Mouse (Mus musculus): ENCODE measurements around the gene Tchhl1. TPM values are rescaled to one million over a fixed set of nuclear protein-coding genes. Genes with fewer than 3 reads are reported as not detected.

Tchhl1 gene
- polyA plus RNA-seq, 1 experiment, result not detected

GRCm38 (mm10) chr3:93506881-93507325, 38.3 kb downstream of the Tchhl1 start:
- DNase-seq (ENCODE audit: low read depth), result no peak
- TF ChIP-seq CTCF (IDR thresholded peaks at IDR 0.05; ENCODE audit: borderline replicate concordance, extremely low read depth, insufficient read depth, insufficient read length), result no peak
- TF ChIP-seq POLR2A (IDR thresholded peaks at IDR 0.05; ENCODE audit: borderline replicate concordance, extremely low read depth, insufficient read depth, insufficient read length, poor library complexity, severe bottlenecking), result no peak

- TF ChIP-seq POLR2A (IDR thresholded peaks at IDR 0.05; ENCODE audit: borderline replicate concordance, extremely low read depth, insufficient read depth, insufficient read length, poor library complexity, severe bottlenecking), result no peak
- no peak for TF ChIP-seq CTCF (IDR thresholded peaks at IDR 0.05; ENCODE audit: borderline replicate concordance, extremely low read depth, insufficient read depth, insufficient read length)
- no peak for DNase-seq (ENCODE audit: low read depth)
These were observed 40.7 kb downstream of the Tchhl1 start for GRCm38 (mm10) chr3:93509301-93509700.

- no peak for DNase-seq (ENCODE audit: low read depth)
- TF ChIP-seq POLR2A (IDR thresholded peaks at IDR 0.05; ENCODE audit: borderline replicate concordance, extremely low read depth, insufficient read depth, insufficient read length, poor library complexity, severe bottlenecking), result no peak
- TF ChIP-seq CTCF (IDR thresholded peaks at IDR 0.05; ENCODE audit: borderline replicate concordance, extremely low read depth, insufficient read depth, insufficient read length), result no peak
These were observed 42.5 kb downstream of the Tchhl1 start for GRCm38 (mm10) chr3:93511036-93511435.

GRCm38 (mm10) chr3:93511801-93512200, 43.2 kb downstream of the Tchhl1 start:
- DNase-seq (ENCODE audit: low read depth), result no peak
- TF ChIP-seq POLR2A (IDR thresholded peaks at IDR 0.05; ENCODE audit: borderline replicate concordance, extremely low read depth, insufficient read depth, insufficient read length, poor library complexity, severe bottlenecking), result no peak
- TF ChIP-seq CTCF (IDR thresholded peaks at IDR 0.05; ENCODE audit: borderline replicate concordance, extremely low read depth, insufficient read depth, insufficient read length), result no peak

GRCm38 (mm10) chr3:93512386-93513101, 44.0 kb downstream of the Tchhl1 start:
- TF ChIP-seq CTCF (IDR thresholded peaks at IDR 0.05; ENCODE audit: borderline replicate concordance, extremely low read depth, insufficient read depth, insufficient read length) (no peak), POLR2A (IDR thresholded peaks at IDR 0.05; ENCODE audit: borderline replicate concordance, extremely low read depth, insufficient read depth, insufficient read length, poor library complexity, severe bottlenecking) (no peak)
- DNase-seq (ENCODE audit: low read depth), result no peak

- no peak for TF ChIP-seq POLR2A (IDR thresholded peaks at IDR 0.05; ENCODE audit: borderline replicate concordance, extremely low read depth, insufficient read depth, insufficient read length, poor library complexity, severe bottlenecking)
- TF ChIP-seq CTCF (IDR thresholded peaks at IDR 0.05; ENCODE audit: borderline replicate concordance, extremely low read depth, insufficient read depth, insufficient read length), result no peak
- no peak for DNase-seq (ENCODE audit: low read depth)
These were observed 46.1 kb downstream of the Tchhl1 start for GRCm38 (mm10) chr3:93514628-93515027.

GRCm38 (mm10) chr3:93517343-93517742, 48.8 kb downstream of the Tchhl1 start:
- TF ChIP-seq CTCF (IDR thresholded peaks at IDR 0.05; ENCODE audit: borderline replicate concordance, extremely low read depth, insufficient read depth, insufficient read length), result no peak
- no peak for TF ChIP-seq POLR2A (IDR thresholded peaks at IDR 0.05; ENCODE audit: borderline replicate concordance, extremely low read depth, insufficient read depth, insufficient read length, poor library complexity, severe bottlenecking)
- no peak for DNase-seq (ENCODE audit: low read depth)

GRCm38 (mm10) chr3:93519856-93520329, 51.3 kb downstream of the Tchhl1 start:
- TF ChIP-seq CTCF (IDR thresholded peaks at IDR 0.05; ENCODE audit: borderline replicate concordance, extremely low read depth, insufficient read depth, insufficient read length) (no peak), POLR2A (IDR thresholded peaks at IDR 0.05; ENCODE audit: borderline replicate concordance, extremely low read depth, insufficient read depth, insufficient read length, poor library complexity, severe bottlenecking) (no peak)
- DNase-seq (ENCODE audit: low read depth), result no peak

GRCm38 (mm10) chr3:93520330-93521193, 52.0 kb downstream of the Tchhl1 start, which contains the start of gene S100a11:
S100a11 (plus strand) TSS chr3:93520488.
- TF ChIP-seq CTCF (IDR thresholded peaks at IDR 0.05; ENCODE audit: borderline replicate concordance, extremely low read depth, insufficient read depth, insufficient read length) (no peak), POLR2A (IDR thresholded peaks at IDR 0.05; ENCODE audit: borderline replicate concordance, extremely low read depth, insufficient read depth, insufficient read length, poor library complexity, severe bottlenecking) (0 out of 2 replicates have a peak, but pooled peaks have one; percentile 14)

More at GRCm38 (mm10) chr3:93520330-93521193, 52.0 kb downstream of the Tchhl1 start, which contains the start of gene S100a11:
- DNase-seq (ENCODE audit: low read depth), result peak; percentile 59

Other genes with a start within 250 kb of the Tchhl1 start
- not detected in 2 replicates for gene Flg, start 195.2 kb upstream of the Tchhl1 start, polyA plus RNA-seq (2012; rRNA removed)
- gene Hrnr, start 149.0 kb upstream of the Tchhl1 start, polyA plus RNA-seq (2012; rRNA removed), result 0.03 TPM in 1 of 2 replicates, not detected in the other
- gene Rptn, start 75.1 kb upstream of the Tchhl1 start, polyA plus RNA-seq (2012; rRNA removed), result not detected in 2 replicates
- gene Tchh, start 26.4 kb upstream of the Tchhl1 start, polyA plus RNA-seq (2012; rRNA removed), result 0.26 and 0.67 TPM in 2 replicates
- 49.1 and 111 TPM in 2 replicates for gene S100a11, start 51.7 kb downstream of the Tchhl1 start, polyA plus RNA-seq (2012; rRNA removed)
- 58.6 and 70.5 TPM in 2 replicates for gene S100a10, start 86.3 kb downstream of the Tchhl1 start, polyA plus RNA-seq (2012; rRNA removed)
- gene Tdpoz2, start 183.9 kb downstream of the Tchhl1 start, polyA plus RNA-seq (2012; rRNA removed), result not detected in 2 replicates
- not detected in 2 replicates for gene Tdpoz1, start 207.6 kb downstream of the Tchhl1 start, polyA plus RNA-seq (2012; rRNA removed)
- not detected in 2 replicates for gene Gm37596, start 224.3 kb downstream of the Tchhl1 start, polyA plus RNA-seq (2012; rRNA removed)